Mouse (Mus musculus): Measurements from ENCODE around the gene Chpf. TPM values are rescaled to one million over a fixed set of nuclear protein-coding genes. Genes with fewer than 3 reads are reported as not detected.

Chpf gene
- total and polyA plus RNA-seq, 2 experiments from 2014 or later, result 56.8 to 80.4 TPM

DNA sequence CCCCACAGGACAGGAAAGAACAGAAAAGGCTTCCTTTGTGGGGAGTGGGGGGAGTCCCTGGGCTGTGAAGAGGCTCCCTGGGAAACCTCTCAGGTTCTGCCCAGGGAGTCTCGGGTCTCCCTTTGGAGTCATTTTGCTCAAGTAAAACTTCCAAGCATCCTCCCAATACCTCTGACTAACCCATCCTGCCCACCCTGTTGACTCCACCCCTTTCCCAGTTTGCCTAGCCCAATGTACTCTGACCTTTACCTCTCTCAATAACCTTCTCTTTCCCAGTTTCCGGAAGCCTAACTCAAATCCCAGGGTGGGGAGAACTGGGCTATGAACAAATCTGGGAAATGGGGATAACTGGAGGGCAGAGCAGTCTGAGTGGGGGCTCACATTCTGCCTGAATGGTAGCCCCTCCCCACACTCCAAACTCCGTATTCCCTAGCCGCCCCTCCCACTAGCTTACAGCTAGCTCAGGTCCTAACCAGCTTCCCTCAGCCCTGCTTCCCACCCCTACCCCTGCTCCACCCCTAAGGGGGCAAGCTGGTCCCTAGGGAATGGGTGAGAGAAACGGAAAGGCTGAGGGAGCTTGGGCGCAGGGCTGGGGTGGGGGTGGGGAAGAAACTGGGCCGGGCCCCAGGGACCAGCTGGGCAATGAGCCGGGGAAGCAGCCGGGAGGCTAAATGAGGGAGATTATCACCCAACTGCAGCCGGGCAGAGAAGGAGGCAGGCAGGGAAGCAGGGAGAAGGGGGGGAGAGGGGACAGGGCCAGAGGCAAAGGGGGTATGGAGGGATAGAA lies 31.6 kb downstream of the Chpf start:
- 8% methylated on average over 10 of the region's 10 CpGs for WGBS

DNA sequence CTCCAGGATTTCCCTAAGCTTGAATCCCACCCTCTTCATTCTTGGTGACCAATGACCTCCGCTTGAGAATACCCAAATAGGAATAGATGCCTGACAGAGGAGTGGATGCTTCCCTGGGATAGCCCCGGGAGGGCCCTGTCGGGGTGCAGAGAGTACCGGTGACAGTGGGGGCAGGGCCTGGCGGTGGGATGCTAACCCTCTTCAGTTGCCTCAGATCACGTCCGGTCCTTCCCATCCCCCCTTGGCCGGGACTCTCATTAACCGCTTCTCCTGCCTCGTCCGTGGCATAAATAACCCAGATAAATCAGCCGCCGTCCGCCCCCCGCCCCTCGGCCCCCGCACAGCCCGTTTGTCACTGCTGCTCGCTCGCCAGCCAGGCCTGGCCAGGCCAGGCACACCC lies 32.5 kb downstream of the Chpf start:
- DNase-seq, result no peak
- Histone ChIP-seq H3K36me3 (ENCODE audit: insufficient read depth) (0 out of 2 replicates have a peak, but pooled peaks cover 7% of the 10 kb centered on the region), H3K4me1 (ENCODE audit: insufficient read depth) (peaks cover 26% of the 10 kb centered on the region), H3K9ac (no peak overlapping the region), H3K4me2 (ENCODE audit: low read depth) (no peak overlapping the region), H3K27me3 (ENCODE audit: insufficient read depth, low read length) (peaks cover 41% of the 10 kb centered on the region), H3K9me3 (ENCODE audit: low read length) (no peaks in the 10 kb centered on the region), H3K4me3 (ENCODE audit: low read depth, low read length) (no peak overlapping the region), H3K27ac (ENCODE audit: low read depth, low read length) (no peak overlapping the region)
- ATAC-seq, result no peak
- WGBS, result 6% methylated on average over 18 of the region's 20 CpGs
- no peak for TF ChIP-seq CTCF (IDR thresholded peaks at IDR 0.05; ENCODE audit: low read depth)

More for the DNA sequence above, 31.6 kb downstream of the Chpf start:
- Histone ChIP-seq H3K4me3 (ENCODE audit: low read depth, low read length) (no peak overlapping the region), H3K4me1 (ENCODE audit: insufficient read depth) (peaks cover 26% of the 10 kb centered on the region), H3K36me3 (ENCODE audit: insufficient read depth) (0 out of 2 replicates have a peak, but pooled peaks cover 4% of the 10 kb centered on the region), H3K27ac (ENCODE audit: low read depth, low read length) (no peak overlapping the region), H3K27me3 (ENCODE audit: insufficient read depth, low read length) (peaks cover 41% of the 10 kb centered on the region), H3K4me2 (ENCODE audit: low read depth) (peak overlapping the region; percentile 29), H3K9me3 (ENCODE audit: low read length) (no peaks in the 10 kb centered on the region), H3K9ac (no peak overlapping the region)
- peak; percentile 20 for ATAC-seq
- TF ChIP-seq CTCF (IDR thresholded peaks at IDR 0.05; ENCODE audit: low read depth), result no peak
- DNase-seq, result peak; percentile 71

GRCm38 (mm10) chr1:75445751-75446611 lies 33.1 kb downstream of the Chpf start:
- DNase-seq (peak; percentile 78), ATAC-seq (peak; percentile 50)
- Histone ChIP-seq H3K36me3 (ENCODE audit: insufficient read depth) (0 out of 2 replicates have a peak, but pooled peaks cover 7% of the 10 kb centered on the region), H3K27me3 (ENCODE audit: insufficient read depth, low read length) (peaks cover 38% of the 10 kb centered on the region), H3K27ac (ENCODE audit: low read depth, low read length) (no peak overlapping the region), H3K9me3 (ENCODE audit: low read length) (no peaks in the 10 kb centered on the region), H3K4me1 (ENCODE audit: insufficient read depth) (peaks cover 26% of the 10 kb centered on the region), H3K4me3 (ENCODE audit: low read depth, low read length) (no peak overlapping the region), H3K9ac (no peak overlapping the region), H3K4me2 (ENCODE audit: low read depth) (peak overlapping the region; percentile 23)
- TF ChIP-seq CTCF (IDR thresholded peaks at IDR 0.05; ENCODE audit: low read depth), result peak; percentile 88
- WGBS, result 2% methylated on average over 22 of the region's 22 CpGs

DNA sequence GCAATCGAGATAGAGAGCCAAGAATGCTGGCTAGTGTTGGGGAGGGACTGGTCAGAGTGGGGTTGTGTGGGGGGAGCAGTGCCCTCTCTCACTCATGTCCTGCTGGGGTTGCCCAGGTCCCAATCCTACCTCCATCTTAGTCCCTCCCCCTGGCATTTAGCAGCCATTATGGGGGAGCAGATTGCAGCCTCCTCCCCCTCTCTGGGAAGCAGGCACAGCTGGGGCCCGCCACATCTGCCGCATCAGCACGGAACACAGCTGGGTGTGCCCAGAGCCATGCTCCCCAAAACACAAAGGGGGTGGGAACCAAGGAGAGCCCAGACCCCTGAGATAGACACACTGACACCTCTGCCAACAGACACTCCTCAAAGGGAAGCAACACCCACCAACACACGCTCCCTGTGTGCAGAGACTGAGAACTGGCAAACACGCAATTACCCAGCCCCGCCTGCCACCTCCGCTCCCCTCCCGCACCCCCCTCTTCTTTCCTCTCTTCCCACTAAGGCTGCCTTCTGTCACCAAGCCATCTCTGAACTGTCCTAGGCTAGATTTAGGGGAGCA lies 33.9 kb downstream of the Chpf start:
- Histone ChIP-seq H3K9ac (0 out of 2 replicates have a peak overlapping the region, but pooled peaks have one; percentile 22), H3K27ac (ENCODE audit: low read depth, low read length) (no peak overlapping the region), H3K4me1 (ENCODE audit: insufficient read depth) (peaks cover 19% of the 10 kb centered on the region), H3K4me2 (ENCODE audit: low read depth) (peak overlapping the region; percentile 23), H3K9me3 (ENCODE audit: low read length) (no peaks in the 10 kb centered on the region), H3K4me3 (ENCODE audit: low read depth, low read length) (no peak overlapping the region), H3K27me3 (ENCODE audit: insufficient read depth, low read length) (peaks cover 35% of the 10 kb centered on the region), H3K36me3 (ENCODE audit: insufficient read depth) (peaks cover 7% of the 10 kb centered on the region; the same call in 1 of the 2 replicates)
- TF ChIP-seq CTCF (IDR thresholded peaks at IDR 0.05; ENCODE audit: low read depth), result no peak
- WGBS, result 11% methylated on average over 9 of the region's 9 CpGs
- peak; percentile 51 for DNase-seq
- peak; percentile 19 for ATAC-seq

DNA sequence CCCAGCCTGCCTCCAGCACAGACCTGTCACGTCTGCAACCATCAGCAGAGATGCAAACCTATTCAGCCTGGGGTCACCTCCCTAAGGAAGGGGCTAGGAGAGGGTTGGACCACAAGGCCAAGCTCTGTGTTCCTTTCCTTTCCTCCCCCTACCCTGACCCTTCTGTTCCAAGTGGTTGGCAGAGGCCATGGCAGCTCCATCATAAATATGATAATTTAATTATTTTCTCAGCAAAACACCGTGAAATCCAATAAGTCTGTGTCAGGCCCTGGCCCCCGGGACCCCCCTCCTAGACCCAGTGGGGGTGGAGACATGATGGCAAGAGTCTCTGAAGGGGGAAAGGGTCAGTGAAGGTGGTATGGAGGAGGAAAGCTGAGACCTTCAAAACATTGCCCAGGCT lies 34.9 kb downstream of the Chpf start:
- TF ChIP-seq CTCF (IDR thresholded peaks at IDR 0.05; ENCODE audit: low read depth), result no peak
- DNase-seq (no peak), ATAC-seq (no peak)
- Histone ChIP-seq H3K27ac (ENCODE audit: low read depth, low read length) (no peak overlapping the region), H3K4me1 (ENCODE audit: insufficient read depth) (peaks cover 14% of the 10 kb centered on the region), H3K4me2 (ENCODE audit: low read depth) (no peak overlapping the region), H3K9ac (no peak overlapping the region), H3K9me3 (ENCODE audit: low read length) (no peaks in the 10 kb centered on the region), H3K4me3 (ENCODE audit: low read depth, low read length) (no peak overlapping the region), H3K36me3 (ENCODE audit: insufficient read depth) (peaks cover 7% of the 10 kb centered on the region), H3K27me3 (ENCODE audit: insufficient read depth, low read length) (peaks cover 25% of the 10 kb centered on the region)
- 37% methylated on average over 3 of the region's 3 CpGs for WGBS

GRCm38 (mm10) chr1:75443247-75444024 lies 35.7 kb downstream of the Chpf start:
- H3K27ac ChIP-seq (ENCODE audit: low read depth, low read length), result peak overlapping the region; percentile 50; the same call in 1 of the 2 replicates
- ATAC-seq (peak; percentile 63), DNase-seq (peak; percentile 59)
- H3K9ac ChIP-seq, result 0 out of 2 replicates have a peak overlapping the region, but pooled peaks have one; percentile 14
- no peaks in the 10 kb centered on the region for H3K9me3 ChIP-seq (ENCODE audit: low read length)
- H3K4me2 ChIP-seq (ENCODE audit: low read depth), result no peak overlapping the region
- H3K4me3 ChIP-seq (ENCODE audit: low read depth, low read length), result no peak overlapping the region
- peaks cover 7% of the 10 kb centered on the region for H3K36me3 ChIP-seq (ENCODE audit: insufficient read depth)
- peaks cover 18% of the 10 kb centered on the region for H3K27me3 ChIP-seq (ENCODE audit: insufficient read depth, low read length)
- peaks cover 14% of the 10 kb centered on the region for H3K4me1 ChIP-seq (ENCODE audit: insufficient read depth)
- TF ChIP-seq CTCF (IDR thresholded peaks at IDR 0.05; ENCODE audit: low read depth), result no peak
- 14% methylated on average over 13 of the region's 13 CpGs for WGBS
